Mouse (Mus musculus) midbrain, embryonic 13.5 days (tissue): Measurements from ENCODE around the gene Il4. TPM values are rescaled to one million over a fixed set of nuclear protein-coding genes. Genes with fewer than 3 reads are reported as not detected.
A peak's percentile ranks its signal among the peaks of the same experiment; 100 is the strongest.

Source experiments
- ATAC-seq: fragments of 200-750 bp; cut with Nextera tagmentation; 2 replicates; pipeline ENCODE4 v1.8.0; 2017; ENCODE audit warnings: mild to moderate bottlenecking, moderate TSS enrichment, moderate library complexity
- H3K27ac ChIP-seq: fragments of 300-500 bp; sonication (generic); 2 replicates; pipeline ENCODE4 v1.5.1; 2015; ENCODE audit warnings: inconsistent platforms, mild to moderate bottlenecking, moderate library complexity
- H3K27me3 ChIP-seq: fragments of 300-500 bp; sonication (generic); 2 replicates; pipeline ENCODE4 v1.6.1; 2015; ENCODE audit warnings: mild to moderate bottlenecking, inconsistent platforms
- H3K36me3 ChIP-seq: fragments of 300-500 bp; sonication (generic); 2 replicates; pipeline ENCODE4 v1.6.1; 2015; ENCODE audit warnings: mild to moderate bottlenecking, inconsistent platforms
- H3K4me1 ChIP-seq: fragments of 300-500 bp; sonication (generic); replicated peaks from 2 replicates; pipeline ENCODE4 v1.6.1; 2015; ENCODE audit warnings: inconsistent platforms
- H3K4me2 ChIP-seq: fragments of 300-500 bp; sonication (generic); replicated peaks from 2 replicates; pipeline ENCODE4 v1.6.1; 2015; ENCODE audit warnings: moderate library complexity, mild to moderate bottlenecking, inconsistent platforms
- H3K4me3 ChIP-seq: fragments of 300-500 bp; sonication (generic); replicated peaks from 2 replicates; pipeline ENCODE4 v1.5.1; 2015; ENCODE audit warnings: mild to moderate bottlenecking, inconsistent platforms
- H3K9ac ChIP-seq: fragments of 300-500 bp; sonication (generic); replicated peaks from 2 replicates; pipeline ENCODE4 v1.6.1; 2015; ENCODE audit warnings: mild to moderate bottlenecking, inconsistent platforms
- H3K9me3 ChIP-seq: fragments of 300-500 bp; sonication (generic); 2 replicates; pipeline ENCODE4 v1.6.1; 2016; ENCODE audit warnings: mild to moderate bottlenecking, inconsistent platforms
- WGBS: fragments of 180-500 bp; shearing (Covaris S2); methylation state at CpG from one replicate; pipeline ENCODE4 v1.1.7; 2015; 5-methylcytosine and 5-hydroxymethylcytosine counted together
- polyA plus RNA-seq: library from polyadenylated mRNA; unstranded; fragments of >200 nt; fragmentation: Nextera tagmentation; extraction: Ambion mirVana; gene quantifications from 2 replicates; pipeline ENCODE4 v1.2.1, GENCODE M21; 2015

Il4 gene
- polyA plus RNA-seq, 1 experiment from 2014 or later = 4.2 TPM

- H3K9me3 ChIP-seq = no peaks in the 10 kb centered on the region
- ATAC-seq = no peak
- no peak overlapping the region for H3K4me3 ChIP-seq
Observed at GRCm38 (mm10) chr11:53637046-53637802, 18.8 kb upstream of the Il4 start.

GRCm38 (mm10) chr11:53636183-53636646, 17.7 kb upstream of the Il4 start:
- H3K27ac ChIP-seq = no peak overlapping the region
- peak overlapping the region; percentile 63 for H3K4me2 ChIP-seq
- H3K4me1 ChIP-seq = peaks cover 12% of the 10 kb centered on the region
- peaks cover 36% of the 10 kb centered on the region for H3K27me3 ChIP-seq
- peak overlapping the region; percentile 37 for H3K4me3 ChIP-seq
- H3K9me3 ChIP-seq = no peaks in the 10 kb centered on the region
- no peaks in the 10 kb centered on the region for H3K36me3 ChIP-seq
- peak overlapping the region; percentile 59 for H3K9ac ChIP-seq
- ATAC-seq = no peak
- WGBS = under 1% methylated on average over 40 of the region's 40 CpGs

More at GRCm38 (mm10) chr11:53637046-53637802, 18.8 kb upstream of the Il4 start:
- WGBS = 29% methylated on average over 21 of the region's 21 CpGs
- H3K9ac ChIP-seq = no peak overlapping the region
- no peaks in the 10 kb centered on the region for H3K36me3 ChIP-seq
- H3K4me1 ChIP-seq = peaks cover 12% of the 10 kb centered on the region
- H3K4me2 ChIP-seq = no peak overlapping the region
- no peak overlapping the region for H3K27ac ChIP-seq
- H3K27me3 ChIP-seq = peaks cover 36% of the 10 kb centered on the region

- Histone ChIP-seq H3K27ac (no peak overlapping the region), H3K27me3 (peaks cover 36% of the 10 kb centered on the region), H3K9me3 (no peaks in the 10 kb centered on the region), H3K36me3 (no peaks in the 10 kb centered on the region), H3K4me2 (peak overlapping the region; percentile 63), H3K9ac (peak overlapping the region; percentile 59), H3K4me1 (peaks cover 12% of the 10 kb centered on the region), H3K4me3 (peak overlapping the region; percentile 37)
- WGBS = 36% methylated on average over 9 of the region's 9 CpGs
- no peak for ATAC-seq
Observed at GRCm38 (mm10) chr11:53635590-53636182, 17.2 kb upstream of the Il4 start.

- no peaks in the 10 kb centered on the region for H3K9me3 ChIP-seq
- ATAC-seq = no peak
Observed at GRCm38 (mm10) chr11:53634556-53634955, 16.1 kb upstream of the Il4 start, which contains the start of gene Il13. Gene Il13 (minus strand): TSS chr11:53634702.

GRCm38 (mm10) chr11:53633644-53634043, 15.2 kb upstream of the Il4 start:
- Histone ChIP-seq H3K4me2 (no peak overlapping the region), H3K27me3 (peaks cover 36% of the 10 kb centered on the region), H3K36me3 (no peaks in the 10 kb centered on the region), H3K4me1 (peaks cover 12% of the 10 kb centered on the region), H3K4me3 (no peak overlapping the region), H3K9me3 (no peaks in the 10 kb centered on the region), H3K9ac (no peak overlapping the region), H3K27ac (no peak overlapping the region)
- whole genome bisulfite sequencing = 88% methylated on average over 7 of the region's 7 CpGs
- ATAC-seq = no peak

More at GRCm38 (mm10) chr11:53634556-53634955, 16.1 kb upstream of the Il4 start, which contains the start of gene Il13:
- no peak within 1 kb of the TSS for H3K4me2 ChIP-seq
- H3K36me3 ChIP-seq = no peaks in the 10 kb centered on the region
- H3K27me3 ChIP-seq = peaks cover 36% of the 10 kb centered on the region
- H3K27ac ChIP-seq = no peak within 1 kb of the TSS
- 92% methylated on average over 8 of the region's 8 CpGs for WGBS
- no peak within 1 kb of the TSS for H3K4me3 ChIP-seq
- H3K9ac ChIP-seq = no peak within 1 kb of the TSS
- peaks cover 12% of the 10 kb centered on the region for H3K4me1 ChIP-seq

GRCm38 (mm10) chr11:53632122-53632733, 13.8 kb upstream of the Il4 start:
- Histone ChIP-seq H3K4me3 (no peak overlapping the region), H3K4me2 (no peak overlapping the region), H3K9me3 (no peaks in the 10 kb centered on the region), H3K9ac (no peak overlapping the region), H3K4me1 (peaks cover 10% of the 10 kb centered on the region), H3K27ac (no peak overlapping the region), H3K27me3 (peaks cover 29% of the 10 kb centered on the region), H3K36me3 (no peaks in the 10 kb centered on the region)
- WGBS = 71% methylated on average over 14 of the region's 14 CpGs
- ATAC-seq = no peak

GRCm38 (mm10) chr11:53627859-53628258, 9.4 kb upstream of the Il4 start:
- Histone ChIP-seq H3K4me2 (no peak overlapping the region), H3K9me3 (0 out of 2 replicates have a peak, but pooled peaks cover 3% of the 10 kb centered on the region)
- WGBS = 3% methylated on average over 1 of the region's 1 CpGs

GRCm38 (mm10) chr11:53626802-53627373, 8.4 kb upstream of the Il4 start:
- Histone ChIP-seq H3K9me3 (0 out of 2 replicates have a peak, but pooled peaks cover 3% of the 10 kb centered on the region), H3K4me2 (no peak overlapping the region), H3K27me3 (no peaks in the 10 kb centered on the region), H3K9ac (no peak overlapping the region), H3K36me3 (no peaks in the 10 kb centered on the region), H3K4me1 (no peaks in the 10 kb centered on the region), H3K27ac (no peak overlapping the region), H3K4me3 (no peak overlapping the region)
- 0 out of 2 replicates have a peak, but pooled peaks have one; percentile 34 for ATAC-seq
- WGBS = 72% methylated on average over 17 of the region's 17 CpGs

More at GRCm38 (mm10) chr11:53627859-53628258, 9.4 kb upstream of the Il4 start:
- H3K36me3 ChIP-seq = no peaks in the 10 kb centered on the region
- H3K9ac ChIP-seq = no peak overlapping the region
- H3K4me3 ChIP-seq = no peak overlapping the region
- no peaks in the 10 kb centered on the region for H3K27me3 ChIP-seq
- peak; percentile 73 for ATAC-seq
- H3K27ac ChIP-seq = no peak overlapping the region
- H3K4me1 ChIP-seq = no peaks in the 10 kb centered on the region

- 97% methylated on average over 2 of the region's 2 CpGs for WGBS
- no peak for ATAC-seq
Observed at GRCm38 (mm10) chr11:53624124-53624523, 5.7 kb upstream of the Il4 start.

GRCm38 (mm10) chr11:53623573-53623972, 5.1 kb upstream of the Il4 start:
- Histone ChIP-seq H3K4me2 (no peak overlapping the region), H3K9me3 (0 out of 2 replicates have a peak, but pooled peaks cover 3% of the 10 kb centered on the region), H3K27me3 (no peaks in the 10 kb centered on the region), H3K4me1 (no peaks in the 10 kb centered on the region), H3K9ac (no peak overlapping the region), H3K27ac (no peak overlapping the region), H3K36me3 (no peaks in the 10 kb centered on the region), H3K4me3 (no peak overlapping the region)
- WGBS = 96% methylated on average over 9 of the region's 9 CpGs
- no peak for ATAC-seq

More at GRCm38 (mm10) chr11:53624124-53624523, 5.7 kb upstream of the Il4 start:
- 0 out of 2 replicates have a peak, but pooled peaks cover 3% of the 10 kb centered on the region for H3K9me3 ChIP-seq
- no peaks in the 10 kb centered on the region for H3K4me1 ChIP-seq
- no peak overlapping the region for H3K9ac ChIP-seq
- H3K27ac ChIP-seq = no peak overlapping the region
- H3K27me3 ChIP-seq = no peaks in the 10 kb centered on the region
- no peaks in the 10 kb centered on the region for H3K36me3 ChIP-seq
- H3K4me3 ChIP-seq = no peak overlapping the region
- no peak overlapping the region for H3K4me2 ChIP-seq

GRCm38 (mm10) chr11:53622440-53622806, 4.0 kb upstream of the Il4 start:
- no peak for ATAC-seq

More at GRCm38 (mm10) chr11:53622440-53622806, 4.0 kb upstream of the Il4 start:
- no peak overlapping the region for H3K27ac ChIP-seq
- H3K4me3 ChIP-seq = no peak overlapping the region
- H3K9ac ChIP-seq = no peak overlapping the region
- H3K9me3 ChIP-seq = 0 out of 2 replicates have a peak, but pooled peaks cover 3% of the 10 kb centered on the region
- no peak overlapping the region for H3K4me2 ChIP-seq
- H3K36me3 ChIP-seq = no peaks in the 10 kb centered on the region
- no peaks in the 10 kb centered on the region for H3K27me3 ChIP-seq
- no peaks in the 10 kb centered on the region for H3K4me1 ChIP-seq
- 77% methylated on average over 6 of the region's 6 CpGs for WGBS
